Mouse (Mus musculus): ENCODE data around the gene Hpcal1. TPM values are rescaled to one million over a fixed set of nuclear protein-coding genes. Genes with fewer than 3 reads are reported as not detected.

Gene Hpcal1
- polyA plus RNA-seq, 1 experiment: 15.1 TPM

DNA sequence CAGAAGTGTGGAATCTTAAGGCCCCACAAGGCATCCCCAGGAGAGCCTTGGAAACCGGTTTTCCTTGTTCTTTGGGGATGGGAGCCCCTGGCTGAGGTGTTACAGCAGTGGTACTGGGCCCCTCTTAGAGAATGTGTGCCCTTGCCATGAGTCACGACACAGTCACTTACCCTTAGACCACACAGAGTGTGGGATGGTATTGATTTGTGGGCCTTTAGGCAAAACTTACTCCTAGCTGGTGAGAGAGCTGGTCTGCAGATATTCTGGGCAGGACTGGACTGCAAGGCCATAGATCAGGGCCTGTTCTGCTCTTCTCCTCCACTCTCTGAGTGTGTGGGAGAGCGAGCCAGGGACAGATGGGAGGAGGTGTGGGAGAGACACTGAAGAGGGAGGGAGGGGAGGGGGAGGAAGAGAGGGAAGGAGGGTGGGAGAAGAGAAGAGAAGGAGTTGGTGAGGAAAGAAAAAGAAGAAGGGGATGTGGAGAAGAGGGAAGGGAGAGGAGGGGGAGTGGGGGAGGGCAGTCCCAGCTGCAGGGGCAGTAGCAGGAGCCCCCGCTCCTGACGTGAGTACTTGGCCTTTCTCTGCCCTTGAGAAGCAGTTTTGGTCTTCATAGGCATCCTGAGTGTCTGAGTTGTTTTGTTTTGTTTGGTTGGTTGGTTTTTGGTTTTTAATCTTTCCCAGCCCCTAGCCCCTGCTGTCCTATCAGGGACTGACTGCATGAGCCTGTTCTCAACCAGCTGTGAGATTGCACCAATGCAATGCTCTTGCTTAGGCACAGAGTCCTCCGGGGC lies 42.7 kb downstream of the Hpcal1 start:
- Histone ChIP-seq H3K27ac (ENCODE audit: control insufficient read depth, insufficient read depth, low read depth, low read length) (no peak overlapping the region), H3K4me3 (ENCODE audit: control insufficient read depth, low read depth, low read length) (no peak overlapping the region)

DNA sequence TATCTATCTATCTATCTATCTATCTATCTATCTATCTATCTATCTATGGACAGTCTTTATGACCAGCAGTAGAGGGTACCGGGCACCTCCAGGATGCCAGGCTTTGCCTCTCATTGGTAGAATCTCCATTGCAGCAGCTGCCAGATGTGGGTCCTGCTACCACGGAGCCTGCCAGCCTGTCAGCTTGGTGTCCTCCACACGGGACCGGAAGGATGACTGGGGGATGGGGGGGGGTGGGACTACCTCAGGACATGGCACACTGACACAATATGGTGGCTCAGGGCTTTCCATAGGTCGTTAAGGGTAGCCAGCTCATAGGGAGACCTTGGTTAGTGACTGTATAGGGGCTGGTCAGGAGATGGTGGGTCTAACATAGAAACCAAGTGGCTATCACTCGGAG lies 45.7 kb downstream of the Hpcal1 start:
- no peak overlapping the region for H3K4me3 ChIP-seq (ENCODE audit: control insufficient read depth, low read depth, low read length)
- no peaks in the 10 kb centered on the region for H3K27me3 ChIP-seq (ENCODE audit: control insufficient read depth, insufficient read depth, low read length)
- H3K27ac ChIP-seq (ENCODE audit: control insufficient read depth, insufficient read depth, low read depth, low read length): no peak overlapping the region
- no peak for TF ChIP-seq CTCF (IDR thresholded peaks at IDR 0.05; ENCODE audit: control insufficient read depth, insufficient read depth, insufficient replicate concordance, low read depth, low read length)
- TF ChIP-seq POLR2A (IDR thresholded peaks at IDR 0.05; ENCODE audit: control insufficient read depth, low read depth, low read length): no peak
- H3K4me1 ChIP-seq (ENCODE audit: control insufficient read depth, insufficient read depth, low read length): no peaks in the 10 kb centered on the region; the same call in 1 of the 2 replicates
- no peaks in the 10 kb centered on the region for H3K36me3 ChIP-seq (ENCODE audit: control insufficient read depth, insufficient read depth, low read length)

More for the DNA sequence above, 42.7 kb downstream of the Hpcal1 start:
- Histone ChIP-seq H3K27me3 (ENCODE audit: control insufficient read depth, insufficient read depth, low read length) (no peaks in the 10 kb centered on the region), H3K4me1 (ENCODE audit: control insufficient read depth, insufficient read depth, low read length) (no peaks in the 10 kb centered on the region; the same call in none of the 2 replicates), H3K36me3 (ENCODE audit: control insufficient read depth, insufficient read depth, low read length) (no peaks in the 10 kb centered on the region)
- TF ChIP-seq POLR2A (IDR thresholded peaks at IDR 0.05; ENCODE audit: control insufficient read depth, low read depth, low read length) (no peak), CTCF (IDR thresholded peaks at IDR 0.05; ENCODE audit: control insufficient read depth, insufficient read depth, insufficient replicate concordance, low read depth, low read length) (no peak)

DNA sequence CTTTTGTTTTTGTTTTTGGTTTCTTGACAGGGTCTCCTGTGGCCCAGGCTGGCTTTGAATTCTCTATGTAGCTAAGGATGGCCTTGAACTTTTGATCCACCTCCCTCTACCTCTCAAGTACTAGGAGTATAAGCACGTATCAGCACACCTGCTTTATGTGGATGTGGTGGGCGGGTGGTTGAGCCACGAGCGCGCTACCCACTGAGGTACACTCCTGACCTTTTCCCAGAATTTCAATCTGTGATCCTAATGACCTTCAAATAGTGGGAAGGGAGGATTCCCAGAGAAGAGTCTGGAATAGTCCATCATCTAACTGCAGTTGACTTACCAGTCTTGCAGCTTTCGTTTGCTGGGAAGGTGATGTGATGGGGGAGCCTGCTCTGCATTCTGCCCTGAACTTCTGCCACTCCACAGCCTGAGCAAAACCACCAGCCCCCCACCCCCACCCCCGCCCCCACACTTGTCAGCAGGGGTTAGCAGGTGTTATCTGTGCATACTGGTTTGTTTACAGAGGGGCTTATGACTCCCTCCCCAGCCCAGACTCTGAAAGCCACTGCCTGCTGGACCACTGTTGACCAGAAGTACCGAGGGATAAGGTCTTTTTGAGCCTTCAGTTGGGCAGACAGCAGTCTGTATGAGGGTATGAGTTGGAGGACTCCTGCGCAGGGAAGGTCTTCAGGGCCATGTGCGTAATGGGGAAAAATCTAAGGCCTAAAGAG lies 46.4 kb downstream of the Hpcal1 start:
- H3K27ac ChIP-seq (ENCODE audit: control insufficient read depth, insufficient read depth, low read depth, low read length): no peak overlapping the region

DNA sequence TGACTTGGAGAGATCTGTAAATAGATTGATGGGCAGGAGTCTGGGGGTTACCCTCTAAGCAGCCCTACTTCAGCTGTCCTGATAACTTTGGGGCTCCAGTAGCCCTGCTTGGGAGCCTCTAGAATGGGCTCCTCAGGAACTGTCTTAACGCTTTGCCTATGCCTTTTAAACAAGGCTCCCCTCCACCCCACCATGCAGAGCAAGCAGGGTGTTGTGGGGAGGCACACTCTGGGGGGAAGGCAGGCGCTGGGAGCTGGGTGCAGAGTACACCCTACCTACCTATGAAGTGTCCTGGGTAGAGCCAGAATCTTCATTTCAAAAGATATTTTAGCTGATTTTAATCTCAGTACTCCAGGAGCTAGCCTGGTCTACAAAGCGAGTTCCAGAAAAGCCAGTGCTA lies 47.2 kb downstream of the Hpcal1 start:
- H3K4me3 ChIP-seq (ENCODE audit: control insufficient read depth, low read depth, low read length): no peak overlapping the region
- H3K27me3 ChIP-seq (ENCODE audit: control insufficient read depth, insufficient read depth, low read length): no peaks in the 10 kb centered on the region
- H3K4me1 ChIP-seq (ENCODE audit: control insufficient read depth, insufficient read depth, low read length): peaks cover 5% of the 10 kb centered on the region
- H3K36me3 ChIP-seq (ENCODE audit: control insufficient read depth, insufficient read depth, low read length): no peaks in the 10 kb centered on the region
- no peak overlapping the region for H3K27ac ChIP-seq (ENCODE audit: control insufficient read depth, insufficient read depth, low read depth, low read length)
- no peak for TF ChIP-seq POLR2A (IDR thresholded peaks at IDR 0.05; ENCODE audit: control insufficient read depth, low read depth, low read length)
- no peak for TF ChIP-seq CTCF (IDR thresholded peaks at IDR 0.05; ENCODE audit: control insufficient read depth, insufficient read depth, insufficient replicate concordance, low read depth, low read length)

More for the DNA sequence above, 46.4 kb downstream of the Hpcal1 start:
- Histone ChIP-seq H3K36me3 (ENCODE audit: control insufficient read depth, insufficient read depth, low read length) (no peaks in the 10 kb centered on the region), H3K4me3 (ENCODE audit: control insufficient read depth, low read depth, low read length) (no peak overlapping the region), H3K27me3 (ENCODE audit: control insufficient read depth, insufficient read depth, low read length) (no peaks in the 10 kb centered on the region), H3K4me1 (ENCODE audit: control insufficient read depth, insufficient read depth, low read length) (peaks cover under 1% of the 10 kb centered on the region; the same call in 1 of the 2 replicates)
- TF ChIP-seq POLR2A (IDR thresholded peaks at IDR 0.05; ENCODE audit: control insufficient read depth, low read depth, low read length) (no peak), CTCF (IDR thresholded peaks at IDR 0.05; ENCODE audit: control insufficient read depth, insufficient read depth, insufficient replicate concordance, low read depth, low read length) (no peak)

DNA sequence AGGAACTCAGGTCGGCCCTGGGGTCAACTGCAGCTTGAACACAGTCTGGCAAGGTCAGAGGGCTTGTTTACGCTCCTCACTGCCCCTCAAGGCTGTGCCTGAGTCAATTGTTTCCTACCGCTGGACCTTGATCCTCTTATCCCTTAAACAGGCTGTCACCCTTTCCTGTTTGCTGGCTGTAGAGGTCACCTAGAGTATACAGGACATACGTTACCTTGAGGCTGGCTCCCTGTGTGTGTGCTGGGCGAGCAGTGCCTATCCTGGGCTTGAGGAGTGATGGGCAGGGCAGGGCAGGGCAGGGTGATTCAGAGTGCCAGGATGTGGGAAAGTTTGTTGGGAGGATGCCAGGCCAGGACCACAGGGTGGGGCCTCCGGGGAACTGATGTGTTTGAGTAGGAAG lies 47.8 kb downstream of the Hpcal1 start:
- no peak overlapping the region for H3K27ac ChIP-seq (ENCODE audit: control insufficient read depth, insufficient read depth, low read depth, low read length)
- peaks cover 5% of the 10 kb centered on the region for H3K4me1 ChIP-seq (ENCODE audit: control insufficient read depth, insufficient read depth, low read length)
- H3K36me3 ChIP-seq (ENCODE audit: control insufficient read depth, insufficient read depth, low read length): no peaks in the 10 kb centered on the region
- H3K27me3 ChIP-seq (ENCODE audit: control insufficient read depth, insufficient read depth, low read length): no peaks in the 10 kb centered on the region
- H3K4me3 ChIP-seq (ENCODE audit: control insufficient read depth, low read depth, low read length): no peak overlapping the region
- no peak for TF ChIP-seq POLR2A (IDR thresholded peaks at IDR 0.05; ENCODE audit: control insufficient read depth, low read depth, low read length)
- no peak for TF ChIP-seq CTCF (IDR thresholded peaks at IDR 0.05; ENCODE audit: control insufficient read depth, insufficient read depth, insufficient replicate concordance, low read depth, low read length)

DNA sequence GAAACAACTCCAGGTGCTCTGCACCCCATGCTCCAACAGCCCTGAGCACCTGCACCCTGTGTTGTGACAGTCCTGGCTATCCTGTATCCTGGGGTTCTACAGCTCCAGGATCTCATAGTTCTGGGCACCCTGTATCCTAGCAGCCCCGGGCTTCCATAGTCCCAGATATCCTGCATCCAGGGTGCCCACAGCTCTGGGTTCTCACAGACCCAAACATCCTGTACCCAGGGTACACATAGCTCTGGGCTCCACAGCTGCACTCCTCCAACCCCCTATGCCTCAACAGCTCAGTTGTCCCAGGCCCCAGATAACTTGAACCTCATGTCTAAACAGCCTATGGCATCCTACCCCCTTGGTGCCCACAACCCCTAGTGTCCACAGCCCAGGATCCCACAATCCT lies 49.6 kb downstream of the Hpcal1 start:
- Histone ChIP-seq H3K27ac (ENCODE audit: control insufficient read depth, insufficient read depth, low read depth, low read length) (no peak overlapping the region), H3K4me3 (ENCODE audit: control insufficient read depth, low read depth, low read length) (no peak overlapping the region), H3K4me1 (ENCODE audit: control insufficient read depth, insufficient read depth, low read length) (peaks cover 5% of the 10 kb centered on the region), H3K36me3 (ENCODE audit: control insufficient read depth, insufficient read depth, low read length) (no peaks in the 10 kb centered on the region), H3K27me3 (ENCODE audit: control insufficient read depth, insufficient read depth, low read length) (no peaks in the 10 kb centered on the region)
- TF ChIP-seq POLR2A (IDR thresholded peaks at IDR 0.05; ENCODE audit: control insufficient read depth, low read depth, low read length) (no peak), CTCF (IDR thresholded peaks at IDR 0.05; ENCODE audit: control insufficient read depth, insufficient read depth, insufficient replicate concordance, low read depth, low read length) (no peak)

DNA sequence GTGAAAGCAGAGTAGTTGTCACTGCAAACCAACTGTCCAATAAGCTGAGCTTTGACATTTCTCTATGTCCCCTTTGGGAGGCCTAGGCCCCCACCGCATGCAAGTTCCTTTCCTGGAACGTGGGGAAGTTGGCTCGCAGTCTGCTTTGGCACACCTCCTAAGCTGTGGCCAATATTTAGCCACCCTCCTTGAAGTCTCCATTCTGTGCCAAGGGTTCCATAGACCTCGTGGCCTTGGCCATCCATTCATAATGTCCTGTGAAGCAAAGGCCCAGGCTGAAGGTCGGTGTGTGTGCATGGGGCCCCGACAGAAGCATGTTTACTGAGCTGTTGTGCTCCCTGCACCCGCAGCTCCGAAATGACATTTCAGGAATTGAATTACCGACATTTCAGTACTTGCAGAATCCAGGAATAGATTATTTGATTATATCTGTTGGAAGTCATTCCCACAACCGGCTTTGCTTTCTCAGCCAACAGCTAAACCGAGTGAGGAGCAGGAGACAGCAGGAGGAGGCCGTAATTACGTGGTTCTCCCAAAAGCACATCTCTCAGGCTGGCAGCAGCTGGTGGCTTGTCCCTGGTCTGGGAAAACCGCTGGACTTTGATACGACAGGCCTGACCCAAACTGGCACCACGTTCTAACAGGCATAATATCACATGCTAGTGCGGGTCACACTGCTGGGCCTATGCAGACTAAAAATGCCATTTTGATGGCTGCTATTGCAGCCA lies 51.1 kb downstream of the Hpcal1 start:
- H3K4me1 ChIP-seq (ENCODE audit: control insufficient read depth, insufficient read depth, low read length): peaks cover 17% of the 10 kb centered on the region
- H3K27ac ChIP-seq (ENCODE audit: control insufficient read depth, insufficient read depth, low read depth, low read length): peak overlapping the region; percentile 25; the same call in 1 of the 2 replicates
- no peak overlapping the region for H3K4me3 ChIP-seq (ENCODE audit: control insufficient read depth, low read depth, low read length)
- TF ChIP-seq POLR2A (IDR thresholded peaks at IDR 0.05; ENCODE audit: control insufficient read depth, low read depth, low read length) (no peak), CTCF (IDR thresholded peaks at IDR 0.05; ENCODE audit: control insufficient read depth, insufficient read depth, insufficient replicate concordance, low read depth, low read length) (no peak)
- H3K27me3 ChIP-seq (ENCODE audit: control insufficient read depth, insufficient read depth, low read length): no peaks in the 10 kb centered on the region
- no peaks in the 10 kb centered on the region for H3K36me3 ChIP-seq (ENCODE audit: control insufficient read depth, insufficient read depth, low read length)
